Mouse (Mus musculus) MEL (cell line): ENCODE results near the gene F830045P16Rik. TPM values are rescaled to one million over a fixed set of nuclear protein-coding genes. Genes with fewer than 3 reads are reported as not detected.

Experiments used
- DNase-seq: peaks from one replicate; pipeline ENCODE4 v3.0.0; 2011; ENCODE audit warnings: low read depth, low spot score
- H3K27ac ChIP-seq: 2 replicates; pipeline ENCODE4 v1.5.1; 2012; ENCODE audit warnings: low read depth, mild to moderate bottlenecking, control low read depth, low read length, moderate library complexity; ENCODE audit not compliant: control insufficient read depth
- H3K27me3 ChIP-seq, 2 experiments: fragments of 150-350 bp in 1 of 2; sonication (generic) in 1 of 2; 2 replicates each; pipeline ENCODE4 v1.6.1; 2012; ENCODE audit warnings: low read length in 2 of 2, mild to moderate bottlenecking in 2 of 2, improper control_type of control experiment in 1 of 2, moderate library complexity in 1 of 2; ENCODE audit not compliant: insufficient read depth in 2 of 2, control insufficient read depth in 1 of 2
- H3K36me3 ChIP-seq, 2 experiments: 2 replicates each; pipeline ENCODE4 v1.6.1; 2012 to 2014; ENCODE audit warnings: low read length in 2 of 2, improper control_type of control experiment in 1 of 2, inconsistent platforms in 1 of 2, mild to moderate bottlenecking in 1 of 2; ENCODE audit not compliant: insufficient read depth in 2 of 2, control insufficient read depth in 1 of 2
- H3K4me1 ChIP-seq, 2 experiments: fragments of 150-350 bp in 1 of 2; sonication (generic) in 1 of 2; 2 replicates each; pipeline ENCODE4 v1.6.1; 2012; ENCODE audit warnings: low read length in 2 of 2, improper control_type of control experiment in 1 of 2, mild to moderate bottlenecking in 1 of 2; ENCODE audit not compliant: insufficient read depth in 2 of 2, control insufficient read depth in 1 of 2
- H3K4me3 ChIP-seq, 2 experiments: fragments of 150-350 bp in 1 of 2; sonication (generic) in 1 of 2; 2 replicates each; pipeline ENCODE4 v1.5.1; 2012; ENCODE audit warnings: low read depth in 2 of 2, low read length in 2 of 2, mild to moderate bottlenecking in 2 of 2, moderate library complexity in 2 of 2, control low read depth in 1 of 2, improper control_type of control experiment in 1 of 2; ENCODE audit not compliant: control insufficient read depth in 1 of 2, insufficient read depth in 1 of 2
- H3K79me2 ChIP-seq: 2 replicates; pipeline ENCODE4 v1.6.1; 2012; ENCODE audit warnings: mild to moderate bottlenecking, low read length, moderate library complexity; ENCODE audit not compliant: control insufficient read depth, poor library complexity, insufficient read depth
- H3K9ac ChIP-seq: 2 replicates; pipeline ENCODE4 v1.6.1; 2012; ENCODE audit warnings: low read depth, mild to moderate bottlenecking, control low read depth, low read length, moderate library complexity; ENCODE audit not compliant: control insufficient read depth, poor library complexity, severe bottlenecking
- H3K9me3 ChIP-seq: fragments of 150-350 bp; sonication (generic); replicated peaks from 2 replicates; pipeline ENCODE4 v1.6.1; 2012; ENCODE audit warnings: mild to moderate bottlenecking, low read length, improper control_type of control experiment, moderate library complexity; ENCODE audit not compliant: insufficient read depth
- BHLHE40 ChIP-seq: IDR thresholded peaks from 2 replicates; pipeline ENCODE4 v1.6.1; 2012; ENCODE audit warnings: low read depth, mild to moderate bottlenecking, inconsistent platforms, low read length, improper control_type of control experiment, borderline replicate concordance
- E2F4 ChIP-seq: IDR thresholded peaks from 2 replicates; pipeline ENCODE4 v1.6.1; 2011; ENCODE audit warnings: low read depth, low read length, improper control_type of control experiment, borderline replicate concordance
- ELF1 ChIP-seq: IDR thresholded peaks from 2 replicates; pipeline ENCODE4 v1.6.1; 2014; ENCODE audit warnings: low read depth, mild to moderate bottlenecking, inconsistent platforms, low read length, improper control_type of control experiment, moderate library complexity
- GATA1 ChIP-seq: IDR thresholded peaks from 2 replicates; pipeline ENCODE4 v1.6.1; 2011; ENCODE audit warnings: low read depth, low read length, improper control_type of control experiment
- HCFC1 ChIP-seq: IDR thresholded peaks from 2 replicates; pipeline ENCODE4 v1.6.1; 2012; ENCODE audit warnings: low read depth, mild to moderate bottlenecking, inconsistent platforms, low read length, improper control_type of control experiment, moderate library complexity
- MAX ChIP-seq: IDR thresholded peaks from 2 replicates; pipeline ENCODE4 v1.6.1; 2011; ENCODE audit warnings: low read length, improper control_type of control experiment
- MAZ ChIP-seq: IDR thresholded peaks from 2 replicates; pipeline ENCODE4 v1.6.1; 2012; ENCODE audit warnings: low read depth, mild to moderate bottlenecking, inconsistent platforms, low read length, improper control_type of control experiment
- MEF2A ChIP-seq: IDR thresholded peaks from 2 replicates; pipeline ENCODE4 v1.6.1; 2014; ENCODE audit warnings: low read depth, mild to moderate bottlenecking, inconsistent platforms, low read length, improper control_type of control experiment; ENCODE audit not compliant: poor library complexity, insufficient replicate concordance, severe bottlenecking; ENCODE audit errors: extremely low read depth
- MXI1 ChIP-seq: IDR thresholded peaks from 2 replicates; pipeline ENCODE4 v1.6.1; 2011; ENCODE audit warnings: mild to moderate bottlenecking, low read depth, low read length, improper control_type of control experiment
- MYC ChIP-seq: IDR thresholded peaks from 2 replicates; pipeline ENCODE4 v1.6.1; 2011; ENCODE audit warnings: low read depth, mild to moderate bottlenecking, low read length, improper control_type of control experiment, moderate library complexity
- NELFE ChIP-seq: IDR thresholded peaks from 2 replicates; pipeline ENCODE4 v1.6.1; 2011; ENCODE audit warnings: low read depth, low read length, improper control_type of control experiment
- POLR2AphosphoS5 ChIP-seq: IDR thresholded peaks from 2 replicates; pipeline ENCODE4 v1.6.1; 2012; ENCODE audit warnings: low read depth, borderline replicate concordance, mild to moderate bottlenecking, inconsistent platforms, low read length, moderate library complexity, mixed read lengths
- RCOR1 ChIP-seq: IDR thresholded peaks from 2 replicates; pipeline ENCODE4 v1.6.1; 2012; ENCODE audit warnings: low read depth, mild to moderate bottlenecking, inconsistent platforms, low read length, improper control_type of control experiment
- SIN3A ChIP-seq: IDR thresholded peaks from 2 replicates; pipeline ENCODE4 v1.6.1; 2012; ENCODE audit warnings: low read length, improper control_type of control experiment, inconsistent platforms
- TAL1 ChIP-seq: IDR thresholded peaks from 2 replicates; pipeline ENCODE4 v1.6.1; 2012; ENCODE audit warnings: mild to moderate bottlenecking, inconsistent platforms, low read length, moderate library complexity, mixed read lengths
- ZMIZ1 ChIP-seq: IDR thresholded peaks from 2 replicates; pipeline ENCODE4 v1.6.1; 2012; ENCODE audit warnings: low read depth, mild to moderate bottlenecking, inconsistent platforms, low read length, improper control_type of control experiment, moderate library complexity
- polyA plus RNA-seq, 2 experiments: library from polyadenylated mRNA; stranded (reverse) in 1 of 2; unstranded in 1 of 2; fragments of >175 nt in 1 of 2; fragments of >200 nt in 1 of 2; gene quantifications; 2 replicates each; pipeline versions ENCODE4 v1.2.1 to v1.2.4; 2012; ENCODE audit warnings: low replicate concordance in 2 of 2, low read depth in 1 of 2; ENCODE audit not compliant: insufficient read length in 2 of 2, insufficient read depth in 1 of 2, missing spikeins in 1 of 2
- total RNA-seq: library from RNA; depleted of rRNA; stranded (reverse); fragments of 300-350 nt; gene quantifications from 2 replicates; pipeline ENCODE4 v1.2.3, GENCODE M21; 2012

F830045P16Rik gene
- total and polyA plus RNA-seq, 3 experiments = not detected

- TF ChIP-seq POLR2AphosphoS5 (no peak), RCOR1 (no peak), NELFE (no peak), TAL1 (no peak), ZMIZ1 (no peak)
- DNase-seq = peak; percentile 6
- Histone ChIP-seq H3K4me1 (no peaks in the 10 kb centered on the region), H3K36me3 (no peaks in the 10 kb centered on the region), H3K9me3 (no peaks in the 10 kb centered on the region), H3K79me2 (no peaks in the 10 kb centered on the region), H3K27me3 (no peaks in the 10 kb centered on the region; a peak in 1 of 4 replicates), H3K4me3 (no peak overlapping the region), H3K27ac (no peak overlapping the region), H3K9ac (no peak overlapping the region)
Measured at GRCm38 (mm10) chr2:129550781-129551180, 14.4 kb upstream of the F830045P16Rik start.

GRCm38 (mm10) chr2:129549537-129550135 lies 13.2 kb upstream of the F830045P16Rik start:
- no peak for DNase-seq
- TF ChIP-seq SIN3A = no peak
- TF ChIP-seq MAX = no peak
- TF ChIP-seq GATA1 = no peak
- no peak for TF ChIP-seq MYC
- no peak for TF ChIP-seq ZMIZ1
- TF ChIP-seq HCFC1 = no peak
- TF ChIP-seq MAZ = no peak
- no peak for TF ChIP-seq MXI1
- no peak for TF ChIP-seq MEF2A
- no peak for TF ChIP-seq BHLHE40
- no peak for TF ChIP-seq ELF1
- TF ChIP-seq E2F4 = no peak
- no peaks in the 10 kb centered on the region; a peak in 1 of 4 replicates for H3K27me3 ChIP-seq
- no peaks in the 10 kb centered on the region for H3K9me3 ChIP-seq
- no peak overlapping the region for H3K27ac ChIP-seq
- no peaks in the 10 kb centered on the region for H3K4me1 ChIP-seq
- H3K36me3 ChIP-seq = no peaks in the 10 kb centered on the region
- H3K4me3 ChIP-seq = no peak overlapping the region
- H3K79me2 ChIP-seq = no peaks in the 10 kb centered on the region
- H3K9ac ChIP-seq = no peak overlapping the region
